Mouse (Mus musculus) forebrain, embryonic 14.5 days (tissue): ENCODE measurements around the gene Fbxw4. TPM values are rescaled to one million over a fixed set of nuclear protein-coding genes. Genes with fewer than 3 reads are reported as not detected.

ENCODE experiments used
- ATAC-seq: fragments of 200-750 bp; cut with Nextera tagmentation; 2 replicates; pipeline ENCODE4 v1.8.0; 2017; ENCODE audit warnings: mild to moderate bottlenecking, moderate library complexity
- DNase-seq: peaks from one replicate; pipeline ENCODE4 v3.0.0-alpha.2; 2015; ENCODE audit warnings: low spot score
- H3K27ac ChIP-seq: fragments of 300-500 bp; sonication (generic); 2 replicates; pipeline ENCODE4 v1.5.1; 2014; ENCODE audit warnings: low read depth, mild to moderate bottlenecking, control low read depth, low read length, moderate library complexity
- H3K27me3 ChIP-seq: fragments of 300-500 bp; sonication (generic); replicated peaks from 2 replicates; pipeline ENCODE4 v1.6.1; 2014; ENCODE audit warnings: low read length, control low read depth, mixed read lengths; ENCODE audit not compliant: control insufficient read depth, insufficient read depth
- H3K36me3 ChIP-seq: fragments of 300-500 bp; sonication (generic); 2 replicates; pipeline ENCODE4 v1.6.1; 2014; ENCODE audit warnings: low read length, control low read depth; ENCODE audit not compliant: control insufficient read depth, insufficient read depth
- H3K4me1 ChIP-seq: fragments of 300-500 bp; sonication (generic); 2 replicates; pipeline ENCODE4 v1.6.1; 2014; ENCODE audit warnings: antibody characterized with exemption, low read length, control low read depth; ENCODE audit not compliant: control insufficient read depth, insufficient read depth
- H3K4me2 ChIP-seq: fragments of 300-500 bp; sonication (generic); 2 replicates; pipeline ENCODE4 v1.6.1; 2014; ENCODE audit warnings: mild to moderate bottlenecking, control low read depth, low read length
- H3K4me3 ChIP-seq: fragments of 300-500 bp; sonication (generic); 2 replicates; pipeline ENCODE4 v1.5.1; 2014; ENCODE audit warnings: low read depth, low read length, control low read depth
- H3K9ac ChIP-seq: fragments of 300-500 bp; sonication (generic); 2 replicates; pipeline ENCODE4 v1.6.1; 2014; ENCODE audit warnings: mild to moderate bottlenecking, low read length, control low read depth, moderate library complexity
- H3K9me3 ChIP-seq: fragments of 300-500 bp; sonication (generic); replicated peaks from 2 replicates; pipeline ENCODE4 v1.6.1; 2016; ENCODE audit warnings: low read length, control low read depth, mixed read lengths; ENCODE audit not compliant: control insufficient read depth
- WGBS: fragments of 180-500 bp; shearing (Covaris S2); extraction: QIAGEN DNeasy Blood & Tissue Kit; methylation state at CpG from one replicate; pipeline ENCODE4 v1.1.7; 2014; 5-methylcytosine and 5-hydroxymethylcytosine counted together
- polyA plus RNA-seq: library from polyadenylated mRNA; unstranded; fragments of >200 nt; fragmentation: Nextera tagmentation; extraction: Ambion mirVana; gene quantifications from 2 replicates; pipeline ENCODE4 v1.2.1, GENCODE M21; 2014

The Fbxw4 gene
- 4.0 and 4.7 TPM in 2 replicates for polyA plus RNA-seq

DNA sequence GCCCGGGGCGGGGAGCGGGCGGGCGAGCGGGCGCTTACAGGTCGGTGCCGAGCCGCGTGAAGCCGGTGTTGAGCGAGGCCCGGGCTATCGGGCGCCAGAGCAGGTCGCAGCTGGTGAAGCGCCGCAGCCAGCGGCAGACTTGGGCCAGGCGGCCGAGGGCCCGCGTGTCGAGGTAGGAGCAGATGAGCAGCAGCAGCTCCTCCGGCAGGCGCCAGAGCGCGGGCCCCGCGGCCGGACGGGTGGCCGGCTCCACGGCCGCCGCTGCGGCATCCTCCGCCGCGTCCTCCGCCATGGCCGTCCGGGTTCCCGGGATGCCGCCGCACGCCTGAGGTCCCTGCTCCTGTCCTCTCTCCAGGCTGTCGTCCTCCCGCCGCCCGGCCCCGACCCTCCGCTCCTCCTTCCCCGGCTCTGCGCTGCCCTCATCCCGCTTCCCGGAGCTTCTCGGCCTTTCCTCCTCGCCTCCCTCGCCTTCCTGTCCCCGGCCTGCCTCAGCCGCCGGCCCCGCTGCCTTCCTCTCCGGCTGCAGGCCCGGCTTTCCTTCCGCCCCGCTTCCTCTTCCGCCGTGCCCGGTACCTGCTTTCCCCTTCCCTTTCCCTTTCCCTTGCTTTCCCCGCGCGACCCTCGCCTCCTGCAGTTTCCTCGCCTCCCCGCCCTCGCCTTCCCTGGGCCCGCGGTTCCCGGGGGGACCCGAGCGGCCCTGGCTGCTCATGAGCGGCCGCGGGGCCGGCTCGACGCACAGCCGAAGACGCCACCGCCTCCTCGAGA is at the start of gene Fbxw4:
Gene Fbxw4, minus strand, starts transcription at position 575 of the 765 bp plus-strand sequence.
- H3K4me3 ChIP-seq: peak within 1 kb of the TSS; percentile 78
- H3K36me3 ChIP-seq: no peaks in the 10 kb centered on the region
- WGBS: 0% methylated on average over 56 of the region's 94 CpGs
- H3K4me1 ChIP-seq: peaks cover 16% of the 10 kb centered on the region
- H3K4me2 ChIP-seq: peak within 1 kb of the TSS; percentile 53
- peak within 1 kb of the TSS; percentile 91 for H3K27ac ChIP-seq
- H3K9me3 ChIP-seq: no peaks in the 10 kb centered on the region
- peak within 1 kb of the TSS; percentile 98 for H3K9ac ChIP-seq
- ATAC-seq (peak; percentile 92), DNase-seq (peak; percentile 73)
- no peaks in the 10 kb centered on the region for H3K27me3 ChIP-seq

DNA sequence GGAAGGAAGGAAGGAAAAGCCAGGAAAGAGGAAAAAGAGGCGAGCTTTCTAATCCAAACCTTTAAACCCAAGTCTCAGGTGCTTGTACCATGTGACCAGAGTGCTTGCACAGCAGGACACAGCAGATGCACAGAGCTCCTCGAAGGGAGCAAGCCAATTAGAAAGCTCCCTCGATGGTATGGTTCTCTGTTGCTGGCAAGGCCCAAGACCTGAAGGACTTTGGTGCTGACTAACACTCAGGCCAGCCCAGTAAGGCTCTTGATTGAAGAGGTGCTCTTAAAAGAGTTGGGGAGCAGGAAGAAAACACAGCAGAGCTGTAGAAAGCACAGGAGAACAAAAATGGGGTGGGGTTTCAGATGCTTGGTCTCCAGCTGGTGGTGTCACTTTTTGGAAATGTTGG is 48.6 kb upstream of the Fbxw4 start:
- Histone ChIP-seq H3K4me3 (no peak overlapping the region), H3K4me2 (no peak overlapping the region), H3K9me3 (no peaks in the 10 kb centered on the region), H3K4me1 (no peaks in the 10 kb centered on the region), H3K9ac (no peak overlapping the region), H3K36me3 (no peaks in the 10 kb centered on the region), H3K27me3 (no peaks in the 10 kb centered on the region), H3K27ac (no peak overlapping the region)
- ATAC-seq (no peak), DNase-seq (no peak)
- 73% methylated on average over 3 of the region's 3 CpGs for WGBS

DNA sequence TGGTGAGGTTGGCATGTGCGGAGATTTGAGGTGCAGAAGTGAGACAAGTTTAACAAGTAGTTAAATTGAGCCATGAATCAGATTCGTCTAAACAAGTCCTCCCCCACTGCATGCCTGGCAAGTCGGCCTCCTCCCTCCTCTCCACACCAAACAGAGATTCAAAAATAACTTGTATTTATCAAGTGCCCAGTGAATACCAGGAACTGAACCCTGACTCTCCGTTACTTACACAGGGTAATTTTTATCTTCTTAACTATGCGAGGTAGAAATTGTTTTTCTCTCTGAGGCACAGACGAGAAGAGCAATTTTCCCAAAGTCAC is 36.1 kb upstream of the Fbxw4 start:
- ATAC-seq (no peak), DNase-seq (no peak)
- no peak overlapping the region for H3K4me3 ChIP-seq
- H3K4me1 ChIP-seq: no peaks in the 10 kb centered on the region
- no peaks in the 10 kb centered on the region for H3K36me3 ChIP-seq
- no peaks in the 10 kb centered on the region for H3K27me3 ChIP-seq
- H3K27ac ChIP-seq: no peak overlapping the region
- no peak overlapping the region for H3K9ac ChIP-seq
- no peak overlapping the region for H3K4me2 ChIP-seq
- no peaks in the 10 kb centered on the region for H3K9me3 ChIP-seq
- 58% methylated on average over 6 of the region's 6 CpGs for WGBS

DNA sequence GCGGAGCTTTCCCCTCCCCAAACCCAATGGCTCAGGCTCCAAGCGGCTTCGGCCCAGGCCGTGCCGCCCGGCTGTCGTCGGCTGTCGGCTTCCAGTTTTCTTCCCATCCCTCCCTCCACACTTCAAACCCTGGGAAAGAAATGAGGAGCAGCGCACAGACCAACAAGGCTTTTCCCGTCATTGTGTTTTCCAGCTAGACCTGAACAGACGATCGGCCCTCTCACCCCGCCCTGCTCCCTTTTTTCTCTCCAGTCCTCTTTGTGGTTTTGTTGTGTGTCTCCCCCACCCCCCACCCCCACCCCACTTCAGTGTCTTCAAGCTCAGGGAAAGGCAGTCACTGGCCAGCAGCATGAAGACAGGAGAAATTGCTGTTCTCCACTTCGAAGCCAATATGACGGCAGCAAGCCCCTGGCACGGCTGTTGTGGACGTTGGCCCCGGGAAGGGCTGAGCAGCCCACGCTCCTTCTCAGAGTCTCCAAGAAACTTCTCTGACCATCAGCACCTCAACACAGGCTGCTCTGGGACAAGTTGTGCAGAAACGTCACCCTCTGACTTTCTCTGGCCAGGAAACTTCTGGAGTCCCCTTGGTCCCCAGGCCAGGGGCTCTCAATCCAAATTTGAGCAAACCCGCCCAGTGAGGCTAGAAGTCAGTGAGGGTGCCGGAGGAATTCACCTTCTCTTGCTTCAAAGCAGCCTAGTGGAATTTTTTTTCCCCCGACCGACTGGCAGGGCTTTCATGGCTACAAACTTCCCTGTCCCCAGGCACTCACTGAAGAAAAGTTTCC is 35.6 kb upstream of the Fbxw4 start:
- Histone ChIP-seq H3K4me2 (no peak overlapping the region), H3K27me3 (no peaks in the 10 kb centered on the region), H3K36me3 (no peaks in the 10 kb centered on the region), H3K9ac (peak overlapping the region; percentile 40; the same call in 1 of the 2 replicates), H3K9me3 (no peaks in the 10 kb centered on the region), H3K4me3 (no peak overlapping the region), H3K27ac (no peak overlapping the region), H3K4me1 (no peaks in the 10 kb centered on the region)
- no peak for ATAC-seq
- no peak for DNase-seq
- 23% methylated on average over 25 of the region's 25 CpGs for WGBS

DNA sequence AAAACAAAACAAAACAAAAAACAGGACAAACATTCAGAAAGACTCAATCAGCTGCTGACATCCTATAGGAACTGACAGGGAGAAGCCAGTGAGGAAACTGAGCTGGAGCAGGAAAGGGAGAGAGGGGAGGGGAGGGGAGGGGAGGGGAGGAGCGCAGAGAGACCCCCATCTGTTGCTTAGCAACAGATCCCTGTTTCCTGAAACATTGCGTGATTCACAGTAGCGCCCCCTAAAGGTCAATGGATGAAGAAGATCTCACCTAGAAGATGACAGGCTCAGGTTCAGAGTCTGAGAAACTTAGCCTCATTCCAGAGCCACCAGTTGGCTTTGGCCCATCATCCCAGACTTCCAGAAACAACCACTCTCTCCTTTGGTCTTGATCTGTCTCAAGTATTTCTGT is 33.9 kb upstream of the Fbxw4 start:
- H3K4me3 ChIP-seq: no peak overlapping the region
- peak; percentile 39 for DNase-seq
- no peak overlapping the region for H3K9ac ChIP-seq
- H3K27me3 ChIP-seq: no peaks in the 10 kb centered on the region
- no peaks in the 10 kb centered on the region for H3K9me3 ChIP-seq
- no peak overlapping the region for H3K27ac ChIP-seq
- H3K4me2 ChIP-seq: no peak overlapping the region
- H3K36me3 ChIP-seq: no peaks in the 10 kb centered on the region
- H3K4me1 ChIP-seq: no peaks in the 10 kb centered on the region
- WGBS: 28% methylated on average over 3 of the region's 3 CpGs
- no peak for ATAC-seq

DNA sequence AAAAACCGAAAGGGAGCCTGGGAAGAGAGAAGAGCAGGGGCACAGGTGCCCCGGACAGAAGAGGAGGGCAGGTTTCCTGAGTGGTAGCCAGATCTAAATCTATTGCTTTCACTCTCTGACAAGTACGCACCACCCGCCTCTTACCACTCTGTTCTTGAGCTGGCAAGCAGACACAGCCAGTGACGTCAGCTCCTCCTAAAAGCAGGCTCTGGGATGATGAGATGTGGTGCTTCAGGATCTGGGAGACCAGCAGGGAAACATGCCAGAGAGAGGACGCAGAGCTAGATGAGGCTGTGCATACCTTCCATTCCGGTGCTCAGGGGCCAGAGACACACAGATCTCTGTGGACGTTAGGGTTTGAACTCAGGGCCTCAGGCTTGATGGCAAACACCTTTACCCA is 32.1 kb upstream of the Fbxw4 start:
- Histone ChIP-seq H3K27me3 (no peaks in the 10 kb centered on the region), H3K36me3 (no peaks in the 10 kb centered on the region), H3K4me2 (no peak overlapping the region), H3K27ac (no peak overlapping the region), H3K4me1 (no peaks in the 10 kb centered on the region), H3K9ac (no peak overlapping the region), H3K4me3 (no peak overlapping the region), H3K9me3 (no peaks in the 10 kb centered on the region)
- no peak for ATAC-seq
- DNase-seq: no peak
- 95% methylated on average over 8 of the region's 8 CpGs for WGBS

DNA sequence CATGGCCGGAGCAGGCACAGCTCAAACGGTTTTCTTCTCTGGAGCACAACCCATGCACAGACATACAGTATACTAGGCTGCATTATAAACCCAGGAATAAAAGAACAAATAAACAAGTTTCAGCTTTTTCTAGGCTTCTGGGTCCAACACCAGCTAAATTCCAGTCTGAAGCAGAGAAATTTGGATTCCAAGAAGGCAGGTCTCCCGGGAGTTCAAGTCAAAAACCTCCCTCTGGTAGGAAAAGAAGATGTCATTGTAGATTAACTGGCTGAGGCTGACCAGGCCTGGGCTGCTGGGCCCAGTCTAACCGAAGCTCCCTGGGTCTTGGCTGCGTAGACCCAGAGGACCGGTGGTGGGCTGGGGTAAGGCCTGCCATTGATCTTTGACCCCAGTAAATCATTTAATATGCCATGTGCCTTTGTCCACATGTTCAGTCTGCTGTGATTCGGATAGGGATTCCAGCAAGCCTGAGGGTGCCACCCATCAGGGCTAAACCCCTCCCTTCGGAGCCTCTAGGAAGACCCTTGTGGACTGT is 31.0 kb upstream of the Fbxw4 start:
- 87% methylated on average over 8 of the region's 8 CpGs for WGBS
- DNase-seq: no peak
- Histone ChIP-seq H3K9ac (no peak overlapping the region), H3K27me3 (no peaks in the 10 kb centered on the region), H3K4me3 (no peak overlapping the region), H3K36me3 (no peaks in the 10 kb centered on the region), H3K27ac (no peak overlapping the region), H3K4me2 (no peak overlapping the region), H3K4me1 (no peaks in the 10 kb centered on the region), H3K9me3 (no peaks in the 10 kb centered on the region)
- ATAC-seq: no peak

DNA sequence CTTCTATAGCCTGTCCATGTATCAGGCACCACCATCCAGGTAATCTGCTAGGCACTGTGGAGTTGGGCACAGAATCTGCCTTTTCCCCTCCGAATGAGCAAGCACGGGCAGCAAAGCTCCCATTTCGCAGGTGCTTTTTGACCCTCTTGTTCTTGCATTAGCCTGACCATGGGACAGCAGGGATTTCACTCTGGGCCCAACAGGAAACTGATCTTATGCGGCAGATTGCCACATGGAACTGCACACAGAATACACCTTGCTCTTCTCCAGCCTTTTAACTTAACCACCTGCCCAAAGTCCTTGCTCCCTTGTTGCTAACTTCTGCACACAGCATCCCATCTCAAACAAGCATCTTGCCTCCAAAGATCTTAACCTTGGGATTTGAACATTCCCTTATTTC is 26.9 kb upstream of the Fbxw4 start:
- DNase-seq (no peak), ATAC-seq (no peak)
- no peaks in the 10 kb centered on the region for H3K4me1 ChIP-seq
- no peaks in the 10 kb centered on the region for H3K27me3 ChIP-seq
- H3K9me3 ChIP-seq: no peaks in the 10 kb centered on the region
- 82% methylated on average over 4 of the region's 4 CpGs for WGBS
- no peaks in the 10 kb centered on the region for H3K36me3 ChIP-seq
- H3K4me3 ChIP-seq: no peak overlapping the region
- H3K9ac ChIP-seq: no peak overlapping the region
- no peak overlapping the region for H3K4me2 ChIP-seq
- H3K27ac ChIP-seq: no peak overlapping the region

DNA sequence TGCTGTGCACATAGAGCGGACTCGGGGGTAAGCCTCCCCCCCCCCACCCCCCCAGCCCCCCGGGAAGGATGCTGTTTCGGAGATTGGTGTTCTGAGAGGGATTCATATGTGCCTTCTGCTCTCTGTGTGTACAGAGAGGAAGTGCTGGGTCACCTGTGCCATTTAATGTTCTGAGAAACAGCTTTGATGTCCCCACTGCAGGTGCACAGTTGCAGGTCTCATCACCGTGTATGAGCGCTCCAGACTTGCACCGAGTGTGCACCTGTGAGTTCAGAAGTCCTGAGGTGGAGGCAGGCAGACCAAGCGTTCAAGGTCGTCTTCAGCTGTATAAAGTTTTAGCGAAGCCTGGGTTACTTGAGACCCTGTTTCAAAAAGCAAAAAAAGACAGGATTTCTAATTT is 23.6 kb upstream of the Fbxw4 start:
- Histone ChIP-seq H3K27me3 (no peaks in the 10 kb centered on the region), H3K36me3 (no peaks in the 10 kb centered on the region), H3K27ac (no peak overlapping the region), H3K9me3 (no peaks in the 10 kb centered on the region), H3K4me1 (no peaks in the 10 kb centered on the region), H3K9ac (no peak overlapping the region), H3K4me2 (no peak overlapping the region), H3K4me3 (no peak overlapping the region)
- no peak for DNase-seq
- WGBS: 81% methylated on average over 10 of the region's 10 CpGs
- ATAC-seq: no peak
